Mouse (Mus musculus) MEL (cell line): ENCODE measurements around the gene Slc37a4. TPM values are rescaled to one million over a fixed set of nuclear protein-coding genes. Genes with fewer than 3 reads are reported as not detected.

ENCODE experiments used
- DNase-seq: peaks from one replicate; pipeline ENCODE4 v3.0.0; 2011; ENCODE audit warnings: low read depth, low spot score
- H3K27ac ChIP-seq: 2 replicates; pipeline ENCODE4 v1.5.1; 2012; ENCODE audit warnings: low read depth, mild to moderate bottlenecking, control low read depth, low read length, moderate library complexity; ENCODE audit not compliant: control insufficient read depth
- H3K27me3 ChIP-seq, 2 experiments: fragments of 150-350 bp in 1 of 2; sonication (generic) in 1 of 2; 2 replicates each; pipeline ENCODE4 v1.6.1; 2012; ENCODE audit warnings: low read length in 2 of 2, mild to moderate bottlenecking in 2 of 2, improper control_type of control experiment in 1 of 2, moderate library complexity in 1 of 2; ENCODE audit not compliant: insufficient read depth in 2 of 2, control insufficient read depth in 1 of 2
- H3K36me3 ChIP-seq, 2 experiments: 2 replicates each; pipeline ENCODE4 v1.6.1; 2012 to 2014; ENCODE audit warnings: low read length in 2 of 2, improper control_type of control experiment in 1 of 2, inconsistent platforms in 1 of 2, mild to moderate bottlenecking in 1 of 2; ENCODE audit not compliant: insufficient read depth in 2 of 2, control insufficient read depth in 1 of 2
- H3K4me1 ChIP-seq, 2 experiments: fragments of 150-350 bp in 1 of 2; sonication (generic) in 1 of 2; 2 replicates each; pipeline ENCODE4 v1.6.1; 2012; ENCODE audit warnings: low read length in 2 of 2, improper control_type of control experiment in 1 of 2, mild to moderate bottlenecking in 1 of 2; ENCODE audit not compliant: insufficient read depth in 2 of 2, control insufficient read depth in 1 of 2
- H3K4me3 ChIP-seq, 2 experiments: fragments of 150-350 bp in 1 of 2; sonication (generic) in 1 of 2; 2 replicates each; pipeline ENCODE4 v1.5.1; 2012; ENCODE audit warnings: low read depth in 2 of 2, low read length in 2 of 2, mild to moderate bottlenecking in 2 of 2, moderate library complexity in 2 of 2, control low read depth in 1 of 2, improper control_type of control experiment in 1 of 2; ENCODE audit not compliant: control insufficient read depth in 1 of 2, insufficient read depth in 1 of 2
- H3K79me2 ChIP-seq: 2 replicates; pipeline ENCODE4 v1.6.1; 2012; ENCODE audit warnings: mild to moderate bottlenecking, low read length, moderate library complexity; ENCODE audit not compliant: control insufficient read depth, poor library complexity, insufficient read depth
- H3K9ac ChIP-seq: 2 replicates; pipeline ENCODE4 v1.6.1; 2012; ENCODE audit warnings: low read depth, mild to moderate bottlenecking, control low read depth, low read length, moderate library complexity; ENCODE audit not compliant: control insufficient read depth, poor library complexity, severe bottlenecking
- H3K9me3 ChIP-seq: fragments of 150-350 bp; sonication (generic); replicated peaks from 2 replicates; pipeline ENCODE4 v1.6.1; 2012; ENCODE audit warnings: mild to moderate bottlenecking, low read length, improper control_type of control experiment, moderate library complexity; ENCODE audit not compliant: insufficient read depth
- BHLHE40 ChIP-seq: IDR thresholded peaks from 2 replicates; pipeline ENCODE4 v1.6.1; 2012; ENCODE audit warnings: low read depth, mild to moderate bottlenecking, inconsistent platforms, low read length, improper control_type of control experiment, borderline replicate concordance
- CHD1 ChIP-seq: IDR thresholded peaks from 2 replicates; pipeline ENCODE4 v1.6.1; 2012; ENCODE audit warnings: low read depth, mild to moderate bottlenecking, inconsistent platforms, low read length, improper control_type of control experiment
- CHD2 ChIP-seq: IDR thresholded peaks from 2 replicates; pipeline ENCODE4 v1.6.1; 2011; ENCODE audit warnings: low read length, improper control_type of control experiment
- CTCF ChIP-seq, 3 experiments: IDR thresholded peaks in 2 of 3; conservative IDR thresholded peaks in 1 of 3; 2 replicates each; pipeline ENCODE4 v1.5.1; 2011 to 2012; ENCODE audit warnings: low read length in 3 of 3, low read depth in 2 of 3, mild to moderate bottlenecking in 2 of 3, improper control_type of control experiment in 1 of 3, inconsistent platforms in 1 of 3, mixed read lengths in 1 of 3, moderate library complexity in 1 of 3; ENCODE audit not compliant: control insufficient read depth in 1 of 3, insufficient read depth in 1 of 3, poor library complexity in 1 of 3, severe bottlenecking in 1 of 3
- E2F4 ChIP-seq: IDR thresholded peaks from 2 replicates; pipeline ENCODE4 v1.6.1; 2011; ENCODE audit warnings: low read depth, low read length, improper control_type of control experiment, borderline replicate concordance
- ELF1 ChIP-seq: IDR thresholded peaks from 2 replicates; pipeline ENCODE4 v1.6.1; 2014; ENCODE audit warnings: low read depth, mild to moderate bottlenecking, inconsistent platforms, low read length, improper control_type of control experiment, moderate library complexity
- EP300 ChIP-seq, 2 experiments: IDR thresholded peaks; 2 replicates each; pipeline ENCODE4 v1.6.1; 2011; ENCODE audit warnings: improper control_type of control experiment in 2 of 2, low read length in 2 of 2, low read depth in 1 of 2, mild to moderate bottlenecking in 1 of 2
- ETS1 ChIP-seq: IDR thresholded peaks from 2 replicates; pipeline ENCODE4 v1.6.1; 2012; ENCODE audit warnings: low read depth, mild to moderate bottlenecking, inconsistent platforms, low read length, improper control_type of control experiment, moderate library complexity
- GABPA ChIP-seq: IDR thresholded peaks from 2 replicates; pipeline ENCODE4 v1.6.1; 2012; ENCODE audit warnings: low read depth, mild to moderate bottlenecking, inconsistent platforms, low read length, improper control_type of control experiment, moderate library complexity
- GATA1 ChIP-seq: IDR thresholded peaks from 2 replicates; pipeline ENCODE4 v1.6.1; 2011; ENCODE audit warnings: low read depth, low read length, improper control_type of control experiment
- KAT2A ChIP-seq: conservative IDR thresholded peaks from 2 replicates; pipeline ENCODE4 v1.6.1; 2012; ENCODE audit warnings: low read depth, low read length, improper control_type of control experiment, inconsistent platforms
- MAFK ChIP-seq: IDR thresholded peaks from 2 replicates; pipeline ENCODE4 v1.6.1; 2011; ENCODE audit warnings: low read depth, mild to moderate bottlenecking, low read length, improper control_type of control experiment, borderline replicate concordance
- MAX ChIP-seq: IDR thresholded peaks from 2 replicates; pipeline ENCODE4 v1.6.1; 2011; ENCODE audit warnings: low read length, improper control_type of control experiment
- MAZ ChIP-seq: IDR thresholded peaks from 2 replicates; pipeline ENCODE4 v1.6.1; 2012; ENCODE audit warnings: low read depth, mild to moderate bottlenecking, inconsistent platforms, low read length, improper control_type of control experiment
- MXI1 ChIP-seq: IDR thresholded peaks from 2 replicates; pipeline ENCODE4 v1.6.1; 2011; ENCODE audit warnings: mild to moderate bottlenecking, low read depth, low read length, improper control_type of control experiment
- MYB ChIP-seq: IDR thresholded peaks from 2 replicates; pipeline ENCODE4 v1.6.1; 2011; ENCODE audit warnings: mild to moderate bottlenecking, low read depth, low read length, improper control_type of control experiment
- MYC ChIP-seq: IDR thresholded peaks from 2 replicates; pipeline ENCODE4 v1.6.1; 2011; ENCODE audit warnings: low read depth, mild to moderate bottlenecking, low read length, improper control_type of control experiment, moderate library complexity
- NELFE ChIP-seq: IDR thresholded peaks from 2 replicates; pipeline ENCODE4 v1.6.1; 2011; ENCODE audit warnings: low read depth, low read length, improper control_type of control experiment
- NRF1 ChIP-seq: IDR thresholded peaks from 2 replicates; pipeline ENCODE4 v1.6.1; 2014; ENCODE audit warnings: low read depth, mild to moderate bottlenecking, inconsistent platforms, low read length, improper control_type of control experiment, moderate library complexity; ENCODE audit not compliant: poor library complexity, insufficient read depth, severe bottlenecking
- POLR2A ChIP-seq, 2 experiments: IDR thresholded peaks; 2 replicates each; pipeline ENCODE4 v1.6.1; 2011 to 2012; ENCODE audit warnings: low read length in 2 of 2, mild to moderate bottlenecking in 2 of 2, control low read depth in 1 of 2, improper control_type of control experiment in 1 of 2, low read depth in 1 of 2, moderate library complexity in 1 of 2; ENCODE audit not compliant: control insufficient read depth in 1 of 2, insufficient read depth in 1 of 2, poor library complexity in 1 of 2
- POLR2AphosphoS2 ChIP-seq: IDR thresholded peaks from 2 replicates; pipeline ENCODE4 v1.6.1; 2011; ENCODE audit warnings: low read length, improper control_type of control experiment
- POLR2AphosphoS5 ChIP-seq: IDR thresholded peaks from 2 replicates; pipeline ENCODE4 v1.6.1; 2012; ENCODE audit warnings: low read depth, borderline replicate concordance, mild to moderate bottlenecking, inconsistent platforms, low read length, moderate library complexity, mixed read lengths
- RAD21 ChIP-seq: IDR thresholded peaks from 2 replicates; pipeline ENCODE4 v1.6.1; 2011; ENCODE audit warnings: mild to moderate bottlenecking, low read depth, low read length, improper control_type of control experiment
- SIN3A ChIP-seq: IDR thresholded peaks from 2 replicates; pipeline ENCODE4 v1.6.1; 2012; ENCODE audit warnings: low read length, improper control_type of control experiment, inconsistent platforms
- SMC3 ChIP-seq: IDR thresholded peaks from 2 replicates; pipeline ENCODE4 v1.6.1; 2011; ENCODE audit warnings: low read depth, low read length, improper control_type of control experiment
- TAL1 ChIP-seq: IDR thresholded peaks from 2 replicates; pipeline ENCODE4 v1.6.1; 2012; ENCODE audit warnings: mild to moderate bottlenecking, inconsistent platforms, low read length, moderate library complexity, mixed read lengths
- TBP ChIP-seq: IDR thresholded peaks from 2 replicates; pipeline ENCODE4 v1.8.0; 2011; ENCODE audit warnings: low read depth, low read length, improper control_type of control experiment
- TCF12 ChIP-seq: IDR thresholded peaks from 2 replicates; pipeline ENCODE4 v1.6.1; 2014; ENCODE audit warnings: low read depth, mild to moderate bottlenecking, inconsistent platforms, low read length, improper control_type of control experiment, moderate library complexity
- UBTF ChIP-seq: IDR thresholded peaks from 2 replicates; pipeline ENCODE4 v1.6.1; 2012; ENCODE audit warnings: low read depth, mild to moderate bottlenecking, inconsistent platforms, low read length, improper control_type of control experiment, moderate library complexity, borderline replicate concordance; ENCODE audit not compliant: insufficient read depth
- USF1 ChIP-seq: IDR thresholded peaks from 2 replicates; pipeline ENCODE4 v1.6.1; 2014; ENCODE audit warnings: low read depth, mild to moderate bottlenecking, inconsistent platforms, low read length, improper control_type of control experiment, moderate library complexity
- USF2 ChIP-seq, 2 experiments: IDR thresholded peaks; 2 replicates each; pipeline ENCODE4 v1.6.1; 2011 to 2012; ENCODE audit warnings: improper control_type of control experiment in 2 of 2, low read length in 2 of 2, borderline replicate concordance in 1 of 2, inconsistent platforms in 1 of 2, low read depth in 1 of 2, mild to moderate bottlenecking in 1 of 2; ENCODE audit not compliant: insufficient read depth in 1 of 2
- ZC3H11A ChIP-seq: IDR thresholded peaks from 2 replicates; pipeline ENCODE4 v1.6.1; 2012; ENCODE audit warnings: low read depth, mild to moderate bottlenecking, inconsistent platforms, low read length, improper control_type of control experiment
- ZKSCAN1 ChIP-seq: IDR thresholded peaks from 2 replicates; pipeline ENCODE4 v1.6.1; 2012; ENCODE audit warnings: low read depth, mild to moderate bottlenecking, inconsistent platforms, low read length, improper control_type of control experiment, moderate library complexity
- ZMIZ1 ChIP-seq: IDR thresholded peaks from 2 replicates; pipeline ENCODE4 v1.6.1; 2012; ENCODE audit warnings: low read depth, mild to moderate bottlenecking, inconsistent platforms, low read length, improper control_type of control experiment, moderate library complexity
- ZNF384 ChIP-seq: IDR thresholded peaks from 2 replicates; pipeline ENCODE4 v1.6.1; 2012; ENCODE audit warnings: low read depth, mild to moderate bottlenecking, inconsistent platforms, low read length, improper control_type of control experiment
- polyA plus RNA-seq, 2 experiments: library from polyadenylated mRNA; stranded (reverse) in 1 of 2; unstranded in 1 of 2; fragments of >175 nt in 1 of 2; fragments of >200 nt in 1 of 2; gene quantifications; 2 replicates each; pipeline versions ENCODE4 v1.2.1 to v1.2.4; 2012; ENCODE audit warnings: low replicate concordance in 2 of 2, low read depth in 1 of 2; ENCODE audit not compliant: insufficient read length in 2 of 2, insufficient read depth in 1 of 2, missing spikeins in 1 of 2
- total RNA-seq: library from RNA; depleted of rRNA; stranded (reverse); fragments of 300-350 nt; gene quantifications from 2 replicates; pipeline ENCODE4 v1.2.3, GENCODE M21; 2012; rRNA removed

Slc37a4 gene
- 29.0 and 31.9 TPM in 2 replicates for total RNA-seq
- polyA plus RNA-seq = 10 to 100 TPM in 1 of 2 experiments, not detected in 1; 35.3 TPM

GRCm38 (mm10) chr9:44396684-44397411 lies at the start of gene Slc37a4:
Gene Slc37a4, plus strand, starts transcription at chr9:44396852.
- peak within 1 kb of the TSS; percentile 60 for H3K27ac ChIP-seq
- H3K9me3 ChIP-seq = no peaks in the 10 kb centered on the region
- TF ChIP-seq NRF1 (peak; percentile 95), EP300 (IDR thresholded peaks at IDR 0.05; ENCODE audit: low read depth in 1 of 2, low read length in 2 of 2) (no peak), ZKSCAN1 (no peak), MYB (no peak), USF1 (peak; percentile 95), CHD2 (no peak), ETS1 (peak; percentile 50; the same call in 1 of the 2 replicates), USF2 (IDR thresholded peaks at IDR 0.05; ENCODE audit: borderline replicate concordance in 1 of 2, insufficient read depth in 1 of 2, low read depth in 1 of 2, low read length in 2 of 2) (peak in 1 of 2 experiments; percentile 65; a peak in 2 of 4 replicates), TAL1 (no peak), POLR2A (IDR thresholded peaks at IDR 0.05; ENCODE audit: control insufficient read depth in 1 of 2, insufficient read depth in 1 of 2, low read depth in 1 of 2, low read length in 2 of 2, poor library complexity in 1 of 2) (peak; percentile 86 to 97), CHD1 (no peak), TBP (peak; percentile 86), ELF1 (peak; percentile 89), UBTF (no peak), ZMIZ1 (peak; percentile 85), MAFK (no peak), CTCF (IDR thresholded peaks at IDR 0.05 in 2 of 3, conservative IDR thresholded peaks at IDR 0.05 in 1 of 3; ENCODE audit: control insufficient read depth in 1 of 3, insufficient read depth in 1 of 3, low read depth in 2 of 3, low read length in 3 of 3, poor library complexity in 1 of 3, severe bottlenecking in 1 of 3) (no peak), ZC3H11A (no peak), MXI1 (peak; percentile 75), SMC3 (no peak), MYC (peak; percentile 62; the same call in 1 of the 2 replicates), POLR2AphosphoS5 (peak; percentile 2; the same call in 1 of the 2 replicates), RAD21 (no peak), ZNF384 (no peak), BHLHE40 (no peak), E2F4 (no peak), TCF12 (peak; percentile 41; the same call in 1 of the 2 replicates), MAZ (0 out of 2 replicates have a peak, but pooled peaks have one; percentile 27), GABPA (no peak), NELFE (peak; percentile 94), MAX (peak; percentile 74), SIN3A (peak; percentile 87), GATA1 (no peak), KAT2A (no peak; the same call in 1 of the 2 replicates), POLR2AphosphoS2 (peak; percentile 90)

More at GRCm38 (mm10) chr9:44396684-44397411, at the start of gene Slc37a4:
- Histone ChIP-seq H3K4me3 (peak within 1 kb of the TSS; percentile 72 to 73), H3K79me2 (peaks cover 8% of the 10 kb centered on the region; the same call in 1 of the 2 replicates), H3K27me3 (no peaks in the 10 kb centered on the region), H3K4me1 (peaks cover 0 to 14% of the 10 kb centered on the region in 2 experiments; a peak in 2 of 4 replicates), H3K36me3 (peaks cover 0 to 4% of the 10 kb centered on the region in 2 experiments; a peak in 2 of 4 replicates), H3K9ac (peak within 1 kb of the TSS; percentile 80)
- peak; percentile 99 for DNase-seq
